Mouse (Mus musculus): ENCODE data around the gene Tada2b. TPM values are rescaled to one million over a fixed set of nuclear protein-coding genes. Genes with fewer than 3 reads are reported as not detected.
A peak's percentile ranks its signal among the peaks of the same experiment; 100 is the strongest.

Tada2b gene
- polyA plus RNA-seq (2012; rRNA removed) = 7.0 and 8.6 TPM in 2 replicates

- Histone ChIP-seq H3K27me3 (ENCODE audit: control insufficient read depth, insufficient read depth, low read length) (peaks cover 6% of the 10 kb centered on the region), H3K36me3 (ENCODE audit: control insufficient read depth, insufficient read depth, low read length) (no peaks in the 10 kb centered on the region), H3K4me1 (ENCODE audit: control insufficient read depth, insufficient read depth, insufficient read length, low read length) (peaks cover 17% of the 10 kb centered on the region), H3K4me3 (ENCODE audit: low read depth, low read length) (peak within 1 kb of the TSS; percentile 91), H3K27ac (ENCODE audit: insufficient read depth, low read depth, low read length) (peak within 1 kb of the TSS; percentile 19; the same call in 1 of the 2 replicates)
- 5% methylated on average over 96 of the region's 97 CpGs for WGBS
- TF ChIP-seq CTCF (IDR thresholded peaks at IDR 0.05; ENCODE audit: extremely low read depth, insufficient read length, insufficient replicate concordance, low read depth, low read length) (peak; percentile 43; the same call in 1 of the 2 replicates), POLR2A (IDR thresholded peaks at IDR 0.05; ENCODE audit: low read depth, low read length) (no peak)
These were observed at the start of gene Tada2b, which contains the start of gene Ccdc96 for GRCm38 (mm10) chr5:36484171-36484990. TSS of gene Tada2b (minus strand) at chr5:36484285. TSS of gene Ccdc96 (plus strand) at chr5:36484588.

DNA sequence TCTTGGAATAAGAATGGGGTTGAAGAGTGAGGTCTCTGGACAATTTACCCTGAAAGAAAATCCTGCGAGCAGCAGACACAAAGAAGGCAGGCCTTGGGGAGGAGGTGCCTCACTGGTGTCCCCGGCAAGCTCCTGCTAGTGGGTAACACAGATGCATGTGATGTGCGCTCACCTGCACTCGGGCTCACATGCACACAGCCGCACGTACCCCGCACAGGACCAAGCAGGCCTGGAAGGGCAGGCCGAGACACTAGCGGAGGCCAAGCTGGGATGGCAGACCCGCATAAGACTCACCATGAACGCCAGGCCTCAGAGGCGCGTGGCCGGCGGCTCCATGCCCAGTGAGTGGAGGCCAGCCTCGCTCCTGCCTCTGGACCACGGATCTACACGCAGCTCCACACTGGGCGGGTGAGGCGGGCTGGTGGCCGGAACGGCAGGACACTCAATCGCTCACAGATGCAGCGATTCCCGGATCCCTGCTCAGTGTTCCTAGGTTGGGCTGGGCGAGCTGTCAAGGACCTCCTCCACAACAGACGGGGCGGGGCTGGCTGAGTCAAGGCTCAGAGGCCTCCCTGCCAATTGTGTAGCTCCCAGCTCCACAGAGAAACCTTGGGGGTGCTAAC, 46.2 kb upstream of the Tada2b start:
- H3K4me3 ChIP-seq (ENCODE audit: low read depth, low read length) = peak overlapping the region; percentile 87
- peaks cover 6% of the 10 kb centered on the region; the same call in 1 of the 2 replicates for H3K4me1 ChIP-seq (ENCODE audit: control insufficient read depth, insufficient read depth, insufficient read length, low read length)
- no peak overlapping the region for H3K27ac ChIP-seq (ENCODE audit: insufficient read depth, low read depth, low read length)
- H3K27me3 ChIP-seq (ENCODE audit: control insufficient read depth, insufficient read depth, low read length) = no peaks in the 10 kb centered on the region
- H3K36me3 ChIP-seq (ENCODE audit: control insufficient read depth, insufficient read depth, low read length) = 0 out of 2 replicates have a peak, but pooled peaks cover 4% of the 10 kb centered on the region
- under 1% methylated on average over 28 of the region's 28 CpGs for WGBS
- TF ChIP-seq CTCF (IDR thresholded peaks at IDR 0.05; ENCODE audit: extremely low read depth, insufficient read length, insufficient replicate concordance, low read depth, low read length) (no peak), POLR2A (IDR thresholded peaks at IDR 0.05; ENCODE audit: low read depth, low read length) (no peak)

DNA sequence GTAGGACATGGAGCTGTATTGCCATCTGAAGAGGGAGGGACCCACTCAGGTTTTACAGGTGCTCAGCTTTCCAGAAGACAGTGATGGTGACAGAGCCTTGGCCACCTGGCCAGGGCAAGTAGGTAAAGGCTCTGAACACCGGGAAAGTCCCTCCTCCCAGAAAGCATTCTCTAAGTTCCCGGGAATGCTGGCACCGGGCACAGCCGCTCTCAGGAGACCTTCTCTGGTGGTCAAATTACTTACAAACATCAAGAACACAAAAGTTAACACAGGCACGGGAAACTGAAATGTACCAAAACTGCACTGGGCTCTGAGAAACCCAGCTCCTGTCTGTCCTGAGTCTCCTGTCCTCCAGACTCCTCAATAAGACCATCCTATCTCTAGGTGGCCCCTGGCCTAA, 45.6 kb upstream of the Tada2b start:
- peaks cover 6% of the 10 kb centered on the region; the same call in 1 of the 2 replicates for H3K4me1 ChIP-seq (ENCODE audit: control insufficient read depth, insufficient read depth, insufficient read length, low read length)
- H3K36me3 ChIP-seq (ENCODE audit: control insufficient read depth, insufficient read depth, low read length) = peaks cover 6% of the 10 kb centered on the region; the same call in 1 of the 2 replicates
- no peak overlapping the region for H3K27ac ChIP-seq (ENCODE audit: insufficient read depth, low read depth, low read length)
- TF ChIP-seq CTCF (IDR thresholded peaks at IDR 0.05; ENCODE audit: extremely low read depth, insufficient read length, insufficient replicate concordance, low read depth, low read length) = no peak
- H3K4me3 ChIP-seq (ENCODE audit: low read depth, low read length) = peak overlapping the region; percentile 87
- H3K27me3 ChIP-seq (ENCODE audit: control insufficient read depth, insufficient read depth, low read length) = no peaks in the 10 kb centered on the region
- WGBS = 4% methylated on average over 5 of the region's 5 CpGs

GRCm38 (mm10) chr5:36526921-36527320, 42.8 kb upstream of the Tada2b start:
- Histone ChIP-seq H3K27me3 (ENCODE audit: control insufficient read depth, insufficient read depth, low read length) (no peaks in the 10 kb centered on the region), H3K4me1 (ENCODE audit: control insufficient read depth, insufficient read depth, insufficient read length, low read length) (peaks cover 4% of the 10 kb centered on the region; the same call in 1 of the 2 replicates), H3K4me3 (ENCODE audit: low read depth, low read length) (no peak overlapping the region), H3K36me3 (ENCODE audit: control insufficient read depth, insufficient read depth, low read length) (peaks cover 13% of the 10 kb centered on the region; the same call in 1 of the 2 replicates), H3K27ac (ENCODE audit: insufficient read depth, low read depth, low read length) (no peak overlapping the region)
- TF ChIP-seq CTCF (IDR thresholded peaks at IDR 0.05; ENCODE audit: extremely low read depth, insufficient read length, insufficient replicate concordance, low read depth, low read length) (no peak), POLR2A (IDR thresholded peaks at IDR 0.05; ENCODE audit: low read depth, low read length) (no peak)
- WGBS = 89% methylated on average over 2 of the region's 2 CpGs

GRCm38 (mm10) chr5:36526274-36526673, 42.2 kb upstream of the Tada2b start:
- H3K27me3 ChIP-seq (ENCODE audit: control insufficient read depth, insufficient read depth, low read length) = no peaks in the 10 kb centered on the region
- 79% methylated on average over 5 of the region's 5 CpGs for WGBS
- peaks cover 4% of the 10 kb centered on the region; the same call in 1 of the 2 replicates for H3K4me1 ChIP-seq (ENCODE audit: control insufficient read depth, insufficient read depth, insufficient read length, low read length)
- no peak overlapping the region for H3K4me3 ChIP-seq (ENCODE audit: low read depth, low read length)
- peaks cover 14% of the 10 kb centered on the region; the same call in 1 of the 2 replicates for H3K36me3 ChIP-seq (ENCODE audit: control insufficient read depth, insufficient read depth, low read length)
- TF ChIP-seq CTCF (IDR thresholded peaks at IDR 0.05; ENCODE audit: extremely low read depth, insufficient read length, insufficient replicate concordance, low read depth, low read length) (peak; percentile 25; the same call in 1 of the 2 replicates), POLR2A (IDR thresholded peaks at IDR 0.05; ENCODE audit: low read depth, low read length) (no peak)
- no peak overlapping the region for H3K27ac ChIP-seq (ENCODE audit: insufficient read depth, low read depth, low read length)

DNA sequence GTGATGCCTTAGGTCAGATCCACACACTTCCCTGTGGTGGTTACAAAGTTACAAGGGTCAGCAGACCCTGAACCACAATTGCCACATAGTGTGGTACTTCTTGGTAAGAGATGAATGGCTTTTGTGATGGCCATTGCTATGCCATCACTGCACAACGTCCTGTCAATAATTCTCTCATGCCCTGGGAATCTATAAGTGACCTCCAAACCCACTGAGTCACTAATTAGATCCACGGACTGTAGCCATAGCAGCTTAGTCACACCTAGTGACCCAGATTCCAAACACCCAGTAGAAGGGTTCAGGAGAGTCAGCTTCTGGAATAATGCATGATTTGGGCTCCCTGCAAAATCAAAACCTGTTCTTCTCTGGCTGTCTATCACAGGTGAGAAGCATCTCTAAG, 41.1 kb upstream of the Tada2b start:
- peaks cover 4% of the 10 kb centered on the region; the same call in 1 of the 2 replicates for H3K4me1 ChIP-seq (ENCODE audit: control insufficient read depth, insufficient read depth, insufficient read length, low read length)
- H3K36me3 ChIP-seq (ENCODE audit: control insufficient read depth, insufficient read depth, low read length) = peaks cover 20% of the 10 kb centered on the region
- 48% methylated on average over 2 of the region's 2 CpGs for WGBS
- no peak overlapping the region for H3K27ac ChIP-seq (ENCODE audit: insufficient read depth, low read depth, low read length)
- H3K4me3 ChIP-seq (ENCODE audit: low read depth, low read length) = no peak overlapping the region
- TF ChIP-seq POLR2A (IDR thresholded peaks at IDR 0.05; ENCODE audit: low read depth, low read length) (no peak), CTCF (IDR thresholded peaks at IDR 0.05; ENCODE audit: extremely low read depth, insufficient read length, insufficient replicate concordance, low read depth, low read length) (no peak)
- H3K27me3 ChIP-seq (ENCODE audit: control insufficient read depth, insufficient read depth, low read length) = no peaks in the 10 kb centered on the region

Measured in small intestine, adult 2 months (tissue).